Mouse (Mus musculus): Measurements from ENCODE around the gene B3galt4.

DNA sequence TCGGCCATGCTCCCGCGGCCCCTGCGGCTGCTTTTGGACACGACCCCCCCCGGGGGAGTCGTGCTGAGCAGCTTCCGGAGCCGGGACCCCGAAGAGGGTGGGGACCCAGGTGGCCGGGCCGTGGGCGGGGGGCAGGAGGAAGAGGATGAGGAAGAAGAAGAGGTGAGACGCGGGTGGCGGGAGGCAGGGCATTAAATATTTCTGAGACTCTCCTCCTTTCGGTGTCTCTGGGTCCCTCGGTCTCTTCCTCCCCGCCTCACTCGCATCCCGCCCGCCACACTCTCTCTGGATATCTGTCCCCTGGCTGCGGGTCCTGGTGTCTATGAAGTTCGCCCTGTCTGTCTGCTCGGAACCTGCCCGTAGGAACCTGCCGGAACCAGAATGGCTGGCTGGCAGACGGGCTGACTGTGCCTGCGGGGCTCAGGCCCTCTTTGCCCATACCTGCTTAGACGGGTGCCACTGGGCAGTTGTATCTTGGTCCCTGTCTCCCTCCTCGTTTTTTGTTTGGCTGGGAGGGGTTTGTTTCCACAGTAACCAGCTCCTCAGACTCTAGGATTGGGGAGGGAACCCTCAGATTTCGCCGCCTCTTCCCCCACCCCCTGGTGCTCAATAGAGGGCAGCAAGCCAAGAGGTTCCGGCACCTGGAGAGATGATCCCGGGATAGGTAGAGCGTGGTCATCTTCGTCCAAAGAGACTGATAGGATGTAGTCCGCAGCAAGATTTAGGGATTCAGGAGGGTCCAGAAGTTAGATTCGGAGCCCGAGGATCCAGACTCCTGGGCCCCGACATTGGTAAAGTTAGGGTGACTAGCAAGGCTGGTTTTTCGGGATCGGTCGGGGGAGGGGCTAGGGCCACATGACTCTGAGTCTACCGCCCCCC, 20.8 kb downstream of the B3galt4 start:
- no peak for TF ChIP-seq EP300 (optimal IDR thresholded peaks at IDR 0.05)
- TF ChIP-seq CTCF (IDR thresholded peaks at IDR 0.05; ENCODE audit: low read depth), result peak; percentile 20

Data from stomach, postnatal 0 days (tissue).